Mouse (Mus musculus) embryo, embryonic 9.5 days (tissue): ENCODE measurements around the gene Birc7.

Experiments used
- DNase-seq: peaks from one replicate; pipeline ENCODE4 v3.0.0-alpha.2; 2017; ENCODE audit errors: extremely low spot score

Gene Birc7

DNA sequence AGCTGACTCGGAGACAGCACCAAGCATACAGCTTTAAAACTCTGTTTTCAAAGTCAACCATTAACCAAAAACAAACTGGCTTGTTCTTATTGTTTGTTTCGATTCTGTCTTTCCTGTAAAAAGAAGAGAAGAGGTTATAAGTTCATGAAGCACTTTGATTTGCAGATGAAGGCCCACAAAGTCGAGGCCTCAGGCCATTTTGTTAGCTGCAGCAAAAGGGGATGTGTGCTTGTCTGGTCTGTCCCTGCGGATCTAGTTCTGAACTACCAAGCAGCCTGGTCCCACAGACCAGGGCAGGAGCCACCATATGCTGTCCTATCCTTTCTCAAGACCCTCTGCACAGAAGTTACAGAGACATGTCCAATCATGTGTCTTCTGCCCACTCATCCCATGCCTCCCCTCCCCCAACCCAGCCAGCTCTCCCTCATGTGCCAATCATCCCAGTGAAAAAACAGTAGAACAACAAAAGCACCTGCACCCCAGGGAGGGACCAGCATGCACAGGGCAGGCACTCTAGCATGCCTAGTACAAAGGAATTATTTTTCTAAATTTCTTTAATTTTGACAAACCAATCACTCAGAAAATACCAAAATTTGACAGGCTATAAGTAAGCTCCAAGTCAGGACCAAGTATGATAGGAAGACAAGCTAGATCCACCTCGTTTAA, 23.1 kb upstream of the Birc7 start:
- DNase-seq, result no peak

DNA sequence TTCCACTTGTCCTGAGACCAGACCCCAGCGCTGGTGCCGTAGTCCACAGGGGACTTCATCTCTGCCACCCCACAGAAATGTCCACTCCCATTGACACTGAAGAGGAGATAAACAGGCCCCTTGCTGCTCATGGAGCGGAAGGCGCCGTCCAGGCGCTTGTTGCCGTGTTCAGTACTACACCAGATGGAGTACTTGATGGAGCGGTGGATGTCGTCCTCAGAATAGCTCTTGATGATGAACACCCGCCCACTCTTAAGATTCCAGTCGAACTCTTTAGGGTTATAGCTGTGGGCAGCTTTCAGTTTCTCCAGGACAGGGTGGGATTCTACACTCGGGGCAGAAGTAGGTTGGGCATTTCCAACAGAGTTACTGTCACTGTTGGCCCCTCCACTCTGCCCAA, 17.9 kb upstream of the Birc7 start:
- no peak for DNase-seq

- DNase-seq, result no peak
Observed at GRCm38 (mm10) chr2:180915886-180916433, 12.9 kb upstream of the Birc7 start.

DNA sequence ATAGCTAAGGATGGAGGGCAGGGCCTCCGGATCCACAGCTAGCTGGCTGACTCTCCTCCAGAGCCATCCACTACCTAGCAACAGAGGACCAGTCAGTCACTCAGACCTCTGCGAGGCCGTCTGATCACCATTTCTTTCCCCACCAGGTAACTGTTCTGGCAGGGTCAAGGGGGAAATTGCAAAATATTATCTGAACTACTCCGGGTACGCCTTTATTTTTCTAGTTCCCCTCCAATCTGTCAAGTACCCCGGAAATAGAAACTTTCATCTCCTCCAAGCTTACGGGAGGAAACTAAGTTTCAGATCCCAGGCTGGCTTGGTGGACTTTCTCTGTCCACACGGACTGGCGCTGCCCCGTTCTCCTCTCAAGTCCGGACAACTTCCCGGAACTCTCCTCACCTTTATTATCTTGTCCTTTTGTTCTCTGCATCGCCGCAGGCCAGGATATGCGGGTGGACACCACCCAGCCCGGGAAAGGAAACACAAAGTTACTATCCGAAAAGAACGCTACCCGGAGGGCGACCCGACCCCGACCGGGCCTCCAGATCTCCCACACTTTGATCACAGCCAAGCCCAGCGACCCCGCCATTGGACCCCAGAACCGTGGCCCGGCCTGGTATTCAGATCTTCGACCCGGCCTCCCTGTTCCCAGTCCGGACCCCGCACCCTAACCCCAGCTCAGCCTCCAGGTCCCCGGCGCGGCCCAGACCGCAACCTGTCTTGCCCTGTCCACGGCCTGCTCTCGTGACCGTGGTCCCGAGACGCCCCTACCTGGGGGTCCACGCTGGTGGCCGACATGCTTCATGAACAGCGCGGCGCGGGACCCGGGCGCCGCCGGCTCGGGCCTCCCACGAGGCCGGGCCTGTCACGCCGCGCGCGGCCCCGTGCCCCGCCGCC, 8.7 kb upstream of the Birc7 start:
- DNase-seq, result no peak

DNA sequence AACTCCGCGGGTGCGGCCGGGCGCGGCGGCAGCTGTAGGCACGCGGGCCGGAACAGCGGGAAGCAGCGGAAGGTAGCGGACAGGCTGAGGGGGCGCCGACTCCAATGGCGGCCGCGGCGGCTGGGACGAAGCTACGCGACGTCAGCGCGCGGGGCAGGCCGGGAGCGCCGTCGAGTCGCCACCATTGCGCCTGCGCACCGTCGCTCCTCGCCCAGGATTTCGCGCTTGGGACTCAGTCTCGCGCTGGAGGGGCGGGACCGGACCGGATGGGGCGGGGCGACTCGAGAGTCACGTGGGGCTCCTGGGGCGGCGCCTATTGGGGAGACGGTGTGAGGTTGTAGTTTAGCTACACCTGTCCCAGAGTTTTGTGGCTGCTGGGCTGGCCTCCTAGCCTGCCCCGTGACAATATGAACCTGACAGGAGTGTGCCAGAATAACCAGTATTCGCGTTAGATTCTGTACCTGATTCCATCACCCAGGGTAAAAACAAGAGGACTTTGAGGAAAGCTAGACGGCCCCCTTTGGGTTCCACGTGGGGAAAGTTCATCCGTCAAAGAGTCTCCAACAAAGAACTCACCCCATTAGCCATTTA, 7.9 kb upstream of the Birc7 start, which contains the start of gene Ythdf1:
Gene Ythdf1, minus strand, starts transcription at position 140 of the 591 bp plus-strand sequence.
- DNase-seq, result peak; percentile 97

DNA sequence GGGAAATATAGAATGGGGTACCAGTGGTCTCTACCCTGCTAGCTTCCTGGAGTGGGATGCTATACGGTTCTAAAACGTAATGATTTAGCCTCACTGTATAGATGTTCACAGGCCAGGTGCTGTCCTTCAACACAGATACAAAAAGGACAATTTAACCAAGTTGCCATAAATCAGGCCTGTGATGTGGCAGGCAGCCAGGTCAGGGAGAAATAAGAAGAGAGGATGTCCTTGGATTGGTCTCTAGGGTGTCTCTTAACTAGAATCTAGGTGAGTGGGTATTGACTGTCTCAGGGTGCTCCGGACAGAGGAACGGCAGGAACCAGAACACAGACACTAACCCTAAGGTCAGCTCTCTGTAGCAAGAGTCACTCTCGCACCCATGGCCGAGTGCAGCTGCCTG, 6.1 kb upstream of the Birc7 start:
- no peak for DNase-seq

- peak; percentile 74 for DNase-seq
Observed at GRCm38 (mm10) chr2:180925176-180925575, 3.6 kb upstream of the Birc7 start.

GRCm38 (mm10) chr2:180932418-180932817, 3.6 kb downstream of the Birc7 start:
- DNase-seq, result no peak

- DNase-seq, result no peak
Observed at GRCm38 (mm10) chr2:180940187-180940586, 11.4 kb downstream of the Birc7 start.

- no peak for DNase-seq
Observed at GRCm38 (mm10) chr2:180941869-180942268, 13.0 kb downstream of the Birc7 start.

GRCm38 (mm10) chr2:180949947-180950346, 21.1 kb downstream of the Birc7 start:
- DNase-seq, result no peak

GRCm38 (mm10) chr2:180952731-180953171, 23.9 kb downstream of the Birc7 start:
- peak; percentile 55 for DNase-seq

GRCm38 (mm10) chr2:180953638-180954037, 24.8 kb downstream of the Birc7 start:
- no peak for DNase-seq

- peak; percentile 85 for DNase-seq
Observed at GRCm38 (mm10) chr2:180954061-180955047, 25.5 kb downstream of the Birc7 start, which contains the start of gene Nkain4. Gene Nkain4, minus strand, starts transcription at chr2:180954699.

GRCm38 (mm10) chr2:180959605-180960004, 30.8 kb downstream of the Birc7 start:
- DNase-seq, result no peak

- no peak for DNase-seq
Observed at GRCm38 (mm10) chr2:180960187-180960586, 31.4 kb downstream of the Birc7 start.

DNA sequence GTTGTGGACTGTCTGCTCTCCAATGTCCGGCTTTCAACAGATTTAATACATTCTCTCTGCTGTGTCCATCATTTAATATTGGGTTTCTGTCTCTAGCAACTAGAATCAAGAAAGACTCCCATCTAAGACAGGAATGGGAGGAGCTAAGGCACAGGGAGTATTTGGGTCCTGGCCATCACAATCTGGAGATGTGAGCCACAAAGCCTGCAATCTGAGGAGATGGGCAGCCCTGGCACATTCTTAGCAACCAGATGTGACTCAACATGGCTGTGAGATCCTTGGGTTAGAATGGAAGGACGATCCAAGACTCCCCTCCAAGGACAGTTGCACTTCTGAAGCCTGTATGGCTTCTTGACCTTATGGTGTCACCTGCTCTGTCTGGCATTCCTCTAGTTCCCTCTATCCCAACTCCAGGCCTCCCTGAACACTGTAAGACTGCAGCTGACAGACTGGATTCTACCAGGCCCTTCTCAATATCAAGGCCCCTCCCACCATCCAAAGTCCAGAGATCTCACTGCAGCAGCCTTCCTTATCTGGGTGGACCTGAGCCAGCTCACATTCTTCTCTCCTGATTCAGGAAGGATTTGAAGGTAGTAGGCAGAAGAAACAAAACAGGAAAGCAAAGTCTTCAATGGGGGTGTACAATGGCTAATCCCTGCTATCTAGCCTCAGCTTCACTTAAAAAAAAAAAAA, 33.9 kb downstream of the Birc7 start:
- DNase-seq, result no peak

DNA sequence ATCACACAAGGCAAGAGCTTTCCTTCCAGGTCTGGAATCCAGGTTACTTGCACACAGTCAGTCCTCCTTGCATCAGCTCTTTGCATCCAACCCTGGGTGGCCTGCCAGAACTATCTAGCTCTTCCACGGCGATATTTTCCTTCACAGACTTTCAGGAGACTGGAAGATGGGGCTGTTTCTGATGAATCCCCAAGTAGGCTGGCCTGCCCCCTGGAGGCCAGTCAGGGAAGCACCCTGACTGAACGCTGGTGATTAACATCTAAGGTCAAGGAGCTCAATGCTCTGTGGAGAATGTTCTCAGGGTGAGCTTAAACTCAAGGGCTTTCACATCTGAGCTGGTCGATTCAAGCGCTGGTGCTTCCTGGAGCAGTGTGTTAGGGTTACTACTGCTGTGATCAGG, 35.1 kb downstream of the Birc7 start:
- DNase-seq, result peak; percentile 78

GRCm38 (mm10) chr2:180966092-180966882, 37.5 kb downstream of the Birc7 start:
- no peak for DNase-seq
